Mouse (Mus musculus): ENCODE measurements around the gene Fads6. TPM values are rescaled to one million over a fixed set of nuclear protein-coding genes. Genes with fewer than 3 reads are reported as not detected.
A peak's percentile ranks its signal among the peaks of the same experiment; 100 is the strongest.

Gene Fads6
- polyA plus RNA-seq, 1 experiment from 2014 or later: 1.1 TPM

GRCm38 (mm10) chr11:115283891-115284620 lies 13.4 kb downstream of the Fads6 start:
- 80% methylated on average over 12 of the region's 12 CpGs for WGBS
- peaks cover 9% of the 10 kb centered on the region for H3K4me1 ChIP-seq (replicated peaks)
- H3K4me3 ChIP-seq: no peak overlapping the region
- no peak overlapping the region for H3K27ac ChIP-seq (replicated peaks)
- H3K36me3 ChIP-seq: no peaks in the 10 kb centered on the region
- no peak overlapping the region for H3K9ac ChIP-seq
- no peak overlapping the region for H3K4me2 ChIP-seq
- no peaks in the 10 kb centered on the region for H3K27me3 ChIP-seq
- ATAC-seq (ENCODE audit: low read depth): no peak
- no peaks in the 10 kb centered on the region for H3K9me3 ChIP-seq

DNA sequence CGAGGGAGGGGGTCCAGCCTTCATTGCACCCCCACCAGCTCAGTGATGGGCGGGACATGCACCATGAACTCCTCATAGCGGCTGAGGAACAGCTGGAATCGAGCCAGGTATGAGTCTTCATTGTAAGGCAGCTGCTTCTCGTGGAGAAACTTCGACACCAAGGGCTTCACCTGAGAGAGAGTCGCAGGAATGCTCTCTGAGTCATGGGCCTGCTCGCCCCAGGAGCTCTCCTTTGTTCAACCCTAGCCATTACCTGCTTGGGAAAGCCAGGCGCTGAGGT lies 14.0 kb downstream of the Fads6 start:
- Histone ChIP-seq H3K9ac (no peak overlapping the region; the same call in 1 of the 2 replicates), H3K27ac (replicated peaks) (no peak overlapping the region), H3K27me3 (no peaks in the 10 kb centered on the region), H3K36me3 (no peaks in the 10 kb centered on the region), H3K4me1 (replicated peaks) (peaks cover 9% of the 10 kb centered on the region), H3K4me2 (no peak overlapping the region), H3K9me3 (no peaks in the 10 kb centered on the region), H3K4me3 (no peak overlapping the region)
- WGBS: 78% methylated on average over 9 of the region's 9 CpGs
- ATAC-seq (ENCODE audit: low read depth): no peak

GRCm38 (mm10) chr11:115282723-115283485 lies 14.6 kb downstream of the Fads6 start:
- no peak for ATAC-seq (ENCODE audit: low read depth)

GRCm38 (mm10) chr11:115282295-115282694 lies 15.2 kb downstream of the Fads6 start:
- Histone ChIP-seq H3K27me3 (no peaks in the 10 kb centered on the region), H3K9ac (no peak overlapping the region), H3K4me1 (replicated peaks) (peaks cover 18% of the 10 kb centered on the region), H3K27ac (replicated peaks) (0 out of 2 replicates have a peak overlapping the region, but pooled peaks have one; percentile 33), H3K4me2 (no peak overlapping the region), H3K36me3 (no peaks in the 10 kb centered on the region), H3K9me3 (no peaks in the 10 kb centered on the region), H3K4me3 (no peak overlapping the region)
- ATAC-seq (ENCODE audit: low read depth): no peak
- 78% methylated on average over 8 of the region's 8 CpGs for WGBS

More at GRCm38 (mm10) chr11:115282723-115283485, 14.6 kb downstream of the Fads6 start:
- Histone ChIP-seq H3K9me3 (no peaks in the 10 kb centered on the region), H3K9ac (peak overlapping the region; percentile 26; the same call in 1 of the 2 replicates), H3K27ac (replicated peaks) (no peak overlapping the region), H3K4me1 (replicated peaks) (peaks cover 13% of the 10 kb centered on the region), H3K4me2 (no peak overlapping the region), H3K36me3 (no peaks in the 10 kb centered on the region), H3K27me3 (no peaks in the 10 kb centered on the region), H3K4me3 (no peak overlapping the region)
- WGBS: 84% methylated on average over 8 of the region's 8 CpGs

GRCm38 (mm10) chr11:115279726-115280125 lies 17.7 kb downstream of the Fads6 start:
- H3K9me3 ChIP-seq: no peaks in the 10 kb centered on the region
- no peak for ATAC-seq (ENCODE audit: low read depth)
- WGBS: 81% methylated on average over 1 of the region's 1 CpGs

GRCm38 (mm10) chr11:115278176-115278575 lies 19.3 kb downstream of the Fads6 start:
- ATAC-seq (ENCODE audit: low read depth): no peak
- Histone ChIP-seq H3K4me1 (replicated peaks) (peaks cover 33% of the 10 kb centered on the region), H3K4me3 (no peak overlapping the region; the same call in 1 of the 2 replicates), H3K36me3 (no peaks in the 10 kb centered on the region), H3K9ac (no peak overlapping the region), H3K9me3 (no peaks in the 10 kb centered on the region), H3K27ac (replicated peaks) (no peak overlapping the region), H3K4me2 (peak overlapping the region; percentile 68), H3K27me3 (no peaks in the 10 kb centered on the region)
- WGBS: 76% methylated on average over 6 of the region's 6 CpGs

More at GRCm38 (mm10) chr11:115279726-115280125, 17.7 kb downstream of the Fads6 start:
- Histone ChIP-seq H3K4me3 (no peak overlapping the region), H3K27me3 (no peaks in the 10 kb centered on the region), H3K4me2 (no peak overlapping the region), H3K27ac (replicated peaks) (no peak overlapping the region), H3K9ac (no peak overlapping the region), H3K4me1 (replicated peaks) (peaks cover 28% of the 10 kb centered on the region), H3K36me3 (no peaks in the 10 kb centered on the region)

DNA sequence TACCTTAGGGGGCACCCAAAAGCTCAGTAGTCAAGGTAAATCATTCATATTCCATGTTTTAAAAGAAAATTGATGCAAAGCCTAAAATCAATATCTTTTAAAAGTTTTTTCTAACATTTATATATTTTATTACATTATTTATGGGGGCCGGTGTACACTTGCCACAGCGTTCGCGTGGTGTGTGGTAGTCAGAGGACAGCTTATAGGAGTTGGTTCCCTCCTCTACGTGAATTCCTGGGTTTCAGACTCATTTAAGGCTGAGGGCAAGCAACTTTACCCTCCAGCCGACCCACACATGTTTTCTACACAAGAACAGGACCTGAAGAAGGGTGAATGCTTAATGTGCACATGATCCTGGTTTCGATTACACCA lies 19.9 kb downstream of the Fads6 start:
- H3K4me2 ChIP-seq: peak overlapping the region; percentile 68
- H3K27me3 ChIP-seq: no peaks in the 10 kb centered on the region
- H3K9me3 ChIP-seq: no peaks in the 10 kb centered on the region
- WGBS: 17% methylated on average over 7 of the region's 7 CpGs
- H3K9ac ChIP-seq: peak overlapping the region; percentile 73
- peaks cover 35% of the 10 kb centered on the region for H3K4me1 ChIP-seq (replicated peaks)
- H3K36me3 ChIP-seq: no peaks in the 10 kb centered on the region
- H3K27ac ChIP-seq (replicated peaks): peak overlapping the region; percentile 79
- peak overlapping the region; percentile 72 for H3K4me3 ChIP-seq
- ATAC-seq (ENCODE audit: low read depth): no peak

DNA sequence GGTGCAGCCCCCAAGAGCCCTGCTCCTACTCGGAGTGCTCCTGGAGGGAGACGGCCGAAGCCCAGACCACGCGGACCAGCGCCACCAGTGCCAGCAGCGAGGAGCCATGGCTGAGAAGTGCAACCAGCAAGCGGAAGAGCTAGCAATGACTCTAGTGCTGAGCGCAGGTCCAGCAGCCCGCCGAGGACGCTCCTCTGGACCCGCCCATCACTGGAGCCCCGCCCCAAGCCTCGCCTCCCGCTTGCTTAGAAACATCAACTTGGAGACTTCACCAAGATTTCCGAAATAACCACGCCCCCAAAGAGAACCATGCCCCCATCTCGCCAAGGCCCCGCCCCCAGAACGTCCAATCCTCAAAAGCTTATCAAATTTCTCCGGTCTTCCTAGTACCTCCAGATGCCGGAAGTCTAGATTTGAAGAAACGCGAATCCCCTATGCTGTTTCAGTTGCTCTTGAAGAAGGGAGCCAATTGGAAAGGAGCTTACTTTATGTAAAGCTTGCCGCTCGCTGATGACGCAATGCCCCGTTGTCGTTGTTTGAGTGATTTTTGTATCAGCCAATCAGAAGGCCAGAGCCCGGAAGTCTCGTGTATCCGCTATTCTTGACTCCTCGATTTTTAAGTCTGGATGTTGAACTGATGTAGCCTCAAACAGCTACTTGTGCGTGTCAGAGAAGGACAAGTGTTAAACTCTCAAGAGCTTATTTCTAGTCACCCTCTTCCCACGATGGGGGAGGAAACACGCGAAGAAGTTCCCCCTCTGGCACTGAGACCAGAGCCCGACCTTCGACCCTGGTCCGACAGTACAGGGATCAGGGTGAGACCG lies 20.5 kb downstream of the Fads6 start, which contains the start of gene Fdxr:
TSS of gene Fdxr (minus strand) at position 271 of the 824 bp plus-strand sequence.
- H3K9me3 ChIP-seq: no peaks in the 10 kb centered on the region
- no peaks in the 10 kb centered on the region for H3K27me3 ChIP-seq
- peak within 1 kb of the TSS; percentile 87 for H3K9ac ChIP-seq
- peak within 1 kb of the TSS; percentile 92 for H3K27ac ChIP-seq (replicated peaks)
- WGBS: under 1% methylated on average over 42 of the region's 42 CpGs
- peak within 1 kb of the TSS; percentile 72 for H3K4me3 ChIP-seq
- peaks cover 35% of the 10 kb centered on the region for H3K4me1 ChIP-seq (replicated peaks)
- peak within 1 kb of the TSS; percentile 87 for H3K4me2 ChIP-seq
- ATAC-seq (ENCODE audit: low read depth): peak; percentile 97
- H3K36me3 ChIP-seq: no peaks in the 10 kb centered on the region

GRCm38 (mm10) chr11:115275954-115276353 lies 21.5 kb downstream of the Fads6 start:
- no peaks in the 10 kb centered on the region for H3K27me3 ChIP-seq
- no peak for ATAC-seq (ENCODE audit: low read depth)
- 63% methylated on average over 3 of the region's 3 CpGs for WGBS
- no peaks in the 10 kb centered on the region for H3K36me3 ChIP-seq
- H3K27ac ChIP-seq (replicated peaks): peak overlapping the region; percentile 92
- H3K9me3 ChIP-seq: no peaks in the 10 kb centered on the region
- peaks cover 35% of the 10 kb centered on the region for H3K4me1 ChIP-seq (replicated peaks)
- H3K9ac ChIP-seq: peak overlapping the region; percentile 87
- H3K4me2 ChIP-seq: peak overlapping the region; percentile 87
- H3K4me3 ChIP-seq: peak overlapping the region; percentile 72

DNA sequence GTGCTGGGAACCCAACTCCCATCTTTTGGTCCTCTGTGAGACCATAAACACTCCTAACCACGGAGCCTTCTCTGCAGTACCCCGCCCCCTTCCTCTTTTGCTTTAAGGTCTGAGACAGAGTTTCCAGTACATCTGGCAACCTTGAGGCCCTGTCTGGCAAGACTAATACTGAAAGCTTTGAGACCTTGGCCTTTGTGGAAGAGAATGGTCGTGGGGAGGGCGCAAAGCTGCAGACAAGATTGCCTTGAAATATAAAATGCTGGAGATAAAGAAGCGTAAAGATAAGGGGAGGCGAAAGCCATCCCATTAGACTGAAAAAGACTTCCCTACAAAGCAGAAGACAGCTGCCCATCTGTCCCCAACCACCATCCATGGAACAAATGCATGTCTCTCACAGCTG lies 22.0 kb downstream of the Fads6 start:
- peak overlapping the region; percentile 87 for H3K4me2 ChIP-seq
- no peak overlapping the region for H3K4me3 ChIP-seq
- H3K4me1 ChIP-seq (replicated peaks): peaks cover 35% of the 10 kb centered on the region
- H3K36me3 ChIP-seq: no peaks in the 10 kb centered on the region
- ATAC-seq (ENCODE audit: low read depth): no peak
- H3K27me3 ChIP-seq: no peaks in the 10 kb centered on the region
- no peaks in the 10 kb centered on the region for H3K9me3 ChIP-seq
- peak overlapping the region; percentile 87 for H3K9ac ChIP-seq
- 87% methylated on average over 6 of the region's 6 CpGs for WGBS
- H3K27ac ChIP-seq (replicated peaks): no peak overlapping the region

- no peak overlapping the region for H3K4me2 ChIP-seq
- H3K9ac ChIP-seq: no peak overlapping the region
- H3K9me3 ChIP-seq: no peaks in the 10 kb centered on the region
- H3K27me3 ChIP-seq: no peaks in the 10 kb centered on the region; the same call in 1 of the 2 replicates
- 80% methylated on average over 6 of the region's 6 CpGs for WGBS
- no peak overlapping the region for H3K4me3 ChIP-seq
- H3K27ac ChIP-seq (replicated peaks): no peak overlapping the region
- H3K36me3 ChIP-seq: no peaks in the 10 kb centered on the region
- no peak for ATAC-seq (ENCODE audit: low read depth)
- H3K4me1 ChIP-seq (replicated peaks): peaks cover 40% of the 10 kb centered on the region
Measured at GRCm38 (mm10) chr11:115274771-115275170, 22.7 kb downstream of the Fads6 start.

DNA sequence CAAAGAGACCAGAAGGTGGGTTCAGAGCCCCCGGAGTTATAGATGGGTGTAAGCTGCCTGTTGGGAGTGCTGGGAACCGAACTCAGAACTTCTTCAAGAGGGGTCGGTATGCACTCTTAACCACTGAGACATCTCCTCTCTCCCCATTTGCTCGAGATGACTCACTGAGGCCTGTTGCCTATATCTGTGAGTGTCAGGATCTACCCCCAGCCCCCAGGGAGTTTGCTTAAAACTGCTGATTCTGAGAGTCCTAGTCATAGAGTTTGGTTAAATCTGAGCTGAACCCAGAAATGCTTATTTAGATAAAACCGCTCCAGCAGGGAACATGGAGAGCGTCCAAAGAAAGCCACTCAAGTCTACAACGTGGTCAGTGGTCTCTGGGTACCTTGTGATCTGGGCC lies 23.3 kb downstream of the Fads6 start:
- WGBS: 88% methylated on average over 7 of the region's 7 CpGs
- Histone ChIP-seq H3K27me3 (peaks cover 5% of the 10 kb centered on the region), H3K9ac (no peak overlapping the region), H3K4me1 (replicated peaks) (peaks cover 40% of the 10 kb centered on the region), H3K4me2 (no peak overlapping the region), H3K36me3 (peaks cover 6% of the 10 kb centered on the region), H3K4me3 (no peak overlapping the region), H3K27ac (replicated peaks) (no peak overlapping the region), H3K9me3 (no peaks in the 10 kb centered on the region)
- no peak for ATAC-seq (ENCODE audit: low read depth)

All from neural tube, embryonic 13.5 days (tissue).